Mouse (Mus musculus): ENCODE data around the gene H2al1c. TPM values are rescaled to one million over a fixed set of nuclear protein-coding genes. Genes with fewer than 3 reads are reported as not detected.

Gene H2al1c
- polyA plus RNA-seq (2014; fragmentation: Illumina TruSeq; extraction: RNeasy Lipid Tissue Mini Kit (QIAGEN cat#74804); ENCODE audit: insufficient read depth, low read depth, low replicate concordance): not detected

DNA sequence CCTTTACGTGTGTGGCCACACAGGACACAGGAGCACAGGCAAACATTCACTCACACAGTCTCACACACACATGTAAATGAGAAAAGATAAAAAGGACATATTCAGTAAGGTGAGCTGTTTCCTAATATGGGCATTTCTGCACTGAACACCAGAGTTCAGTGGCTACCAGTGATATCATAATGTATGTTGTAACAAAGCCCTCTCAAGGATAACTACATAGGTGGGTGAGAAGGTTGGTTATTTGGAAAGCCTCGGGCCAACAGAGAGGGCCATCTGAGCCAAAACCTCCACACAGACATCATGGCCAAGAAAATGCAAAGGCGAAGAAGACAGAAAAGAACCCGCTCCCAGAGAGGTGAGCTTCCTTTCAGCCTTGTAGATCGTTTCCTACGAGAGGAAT lies at the start of gene H2al1c:
TSS of gene H2al1c (plus strand) at position 301 of the 400 bp plus-strand sequence.

GRCm38 (mm10) chrX:11298957-11299356 lies 6.5 kb upstream of the H2al1c start, which contains the start of gene H2al1a:
Gene H2al1a (plus strand): TSS chrX:11299257.

DNA sequence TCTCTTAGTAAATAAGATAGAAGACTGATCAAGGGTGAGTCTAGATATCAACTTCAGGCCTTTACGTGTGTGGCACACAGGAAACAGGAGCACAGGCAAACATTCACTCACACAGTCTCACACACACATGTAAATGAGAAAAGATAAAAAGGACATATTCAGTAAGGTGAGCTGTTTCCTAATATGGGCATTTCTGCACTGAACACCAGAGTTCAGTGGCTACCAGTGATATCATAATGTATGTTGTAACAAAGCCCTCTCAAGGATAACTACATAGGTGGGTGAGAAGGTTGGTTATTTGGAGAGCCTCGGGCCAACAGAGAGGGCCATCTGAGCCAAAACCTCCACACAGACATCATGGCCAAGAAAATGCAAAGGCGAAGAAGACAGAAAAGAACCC lies 3.3 kb upstream of the H2al1c start, which contains the start of gene H2al1b:
TSS of gene H2al1b (plus strand) at position 301 of the 400 bp plus-strand sequence.

DNA sequence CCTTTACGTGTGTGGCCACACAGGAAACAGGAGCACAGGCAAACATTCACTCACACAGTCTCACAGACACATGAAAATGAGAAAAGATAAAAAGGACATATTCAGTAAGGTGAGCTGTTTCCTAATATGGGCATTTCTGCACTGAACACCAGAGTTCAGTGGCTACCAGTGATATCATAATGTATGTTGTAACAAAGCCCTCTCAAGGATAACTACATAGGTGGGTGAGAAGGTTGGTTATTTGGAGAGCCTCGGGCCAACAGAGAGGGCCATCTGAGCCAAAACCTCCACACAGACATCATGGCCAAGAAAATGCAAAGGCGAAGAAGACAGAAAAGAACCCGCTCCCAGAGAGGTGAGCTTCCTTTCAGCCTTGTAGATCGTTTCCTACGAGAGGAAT lies 3.1 kb downstream of the H2al1c start, which contains the start of gene H2al1d:
TSS of gene H2al1d (plus strand) at position 301 of the 400 bp plus-strand sequence.

DNA sequence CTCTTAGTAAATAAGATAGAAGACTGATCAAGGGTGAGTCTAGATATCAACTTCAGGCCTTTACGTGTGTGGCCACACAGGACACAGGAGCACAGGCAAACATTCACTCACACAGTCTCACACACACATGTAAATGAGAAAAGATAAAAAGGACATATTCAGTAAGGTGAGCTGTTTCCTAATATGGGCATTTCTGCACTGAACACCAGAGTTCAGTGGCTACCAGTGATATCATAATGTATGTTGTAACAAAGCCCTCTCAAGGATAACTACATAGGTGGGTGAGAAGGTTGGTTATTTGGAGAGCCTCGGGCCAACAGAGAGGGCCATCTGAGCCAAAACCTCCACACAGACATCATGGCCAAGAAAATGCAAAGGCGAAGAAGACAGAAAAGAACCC lies 6.2 kb downstream of the H2al1c start, which contains the start of gene H2al1e:
TSS of gene H2al1e (plus strand) at position 301 of the 400 bp plus-strand sequence.

DNA sequence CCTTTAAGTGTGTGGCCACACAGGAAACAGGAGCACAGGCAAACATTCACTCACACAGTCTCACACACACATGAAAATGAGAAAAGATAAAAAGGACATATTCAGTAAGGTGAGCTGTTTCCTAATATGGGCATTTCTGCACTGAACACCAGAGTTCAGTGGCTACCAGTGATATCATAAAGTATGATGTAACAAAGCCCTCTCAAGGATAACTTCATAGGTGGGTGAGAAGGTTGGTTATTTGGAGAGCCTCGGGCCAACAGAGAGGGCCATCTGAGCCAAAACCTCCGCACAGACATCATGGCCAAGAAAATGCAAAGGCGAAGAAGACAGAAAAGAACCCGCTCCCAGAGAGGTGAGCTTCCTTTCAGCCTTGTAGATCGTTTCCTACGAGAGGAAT lies 9.4 kb downstream of the H2al1c start, which contains the start of gene H2al1f:
TSS of gene H2al1f (plus strand) at position 301 of the 400 bp plus-strand sequence.

DNA sequence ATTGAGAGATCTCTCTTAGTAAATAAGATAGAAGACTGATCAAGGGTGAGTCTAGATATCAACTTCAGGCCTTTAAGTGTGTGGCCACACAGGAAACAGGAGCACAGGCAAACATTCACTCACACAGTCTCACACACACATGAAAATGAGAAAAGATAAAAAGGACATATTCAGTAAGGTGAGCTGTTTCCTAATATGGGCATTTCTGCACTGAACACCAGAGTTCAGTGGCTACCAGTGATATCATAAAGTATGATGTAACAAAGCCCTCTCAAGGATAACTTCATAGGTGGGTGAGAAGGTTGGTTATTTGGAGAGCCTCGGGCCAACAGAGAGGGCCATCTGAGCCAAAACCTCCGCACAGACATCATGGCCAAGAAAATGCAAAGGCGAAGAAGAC lies 12.5 kb downstream of the H2al1c start, which contains the start of gene H2al1g:
TSS of gene H2al1g (plus strand) at position 301 of the 400 bp plus-strand sequence.

DNA sequence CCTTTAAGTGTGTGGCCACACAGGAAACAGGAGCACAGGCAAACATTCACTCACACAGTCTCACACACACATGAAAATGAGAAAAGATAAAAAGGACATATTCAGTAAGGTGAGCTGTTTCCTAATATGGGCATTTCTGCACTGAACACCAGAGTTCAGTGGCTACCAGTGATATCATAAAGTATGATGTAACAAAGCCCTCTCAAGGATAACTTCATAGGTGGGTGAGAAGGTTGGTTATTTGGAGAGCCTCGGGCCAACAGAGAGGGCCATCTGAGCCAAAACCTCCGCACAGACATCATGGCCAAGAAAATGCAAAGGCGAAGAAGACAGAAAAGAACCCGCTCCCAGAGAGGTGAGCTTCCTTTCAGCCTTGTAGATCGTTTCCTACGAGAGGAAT lies 15.7 kb downstream of the H2al1c start, which contains the start of gene H2al1h:
TSS of gene H2al1h (plus strand) at position 301 of the 400 bp plus-strand sequence.

GRCm38 (mm10) chrX:11324359-11324758 lies 18.9 kb downstream of the H2al1c start, which contains the start of gene H2al1i:
Gene H2al1i (plus strand): TSS chrX:11324659.

DNA sequence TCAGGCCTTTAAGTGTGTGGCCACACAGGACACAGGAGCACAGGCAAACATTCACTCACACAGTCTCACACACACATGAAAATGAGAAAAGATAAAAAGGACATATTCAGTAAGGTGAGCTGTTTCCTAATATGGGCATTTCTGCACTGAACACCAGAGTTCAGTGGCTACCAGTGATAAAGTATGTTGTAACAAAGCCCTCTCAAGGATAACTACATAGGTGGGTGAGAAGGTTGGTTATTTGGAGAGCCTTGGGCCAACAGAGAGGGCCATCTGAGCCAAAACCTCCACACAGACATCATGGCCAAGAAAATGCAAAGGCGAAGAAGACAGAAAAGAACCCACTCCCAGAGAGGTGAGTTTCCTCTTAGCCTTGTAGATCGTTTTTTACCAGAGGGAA lies 22.1 kb downstream of the H2al1c start, which contains the start of gene H2al1j:
TSS of gene H2al1j (plus strand) at position 301 of the 400 bp plus-strand sequence.

Other genes starting within 250 kb of the H2al1c start
- not detected for gene H2al1a, start 6.4 kb upstream of the H2al1c start, polyA plus RNA-seq (2014; fragmentation: Illumina TruSeq; extraction: RNeasy Lipid Tissue Mini Kit (QIAGEN cat#74804); ENCODE audit: insufficient read depth, low read depth, low replicate concordance)
- gene H2al1b, start 3.2 kb upstream of the H2al1c start, polyA plus RNA-seq (2014; fragmentation: Illumina TruSeq; extraction: RNeasy Lipid Tissue Mini Kit (QIAGEN cat#74804); ENCODE audit: insufficient read depth, low read depth, low replicate concordance): not detected
- gene H2al1d, start 3.2 kb downstream of the H2al1c start, polyA plus RNA-seq (2014; fragmentation: Illumina TruSeq; extraction: RNeasy Lipid Tissue Mini Kit (QIAGEN cat#74804); ENCODE audit: insufficient read depth, low read depth, low replicate concordance): not detected
- not detected for gene H2al1e, start 6.3 kb downstream of the H2al1c start, polyA plus RNA-seq (2014; fragmentation: Illumina TruSeq; extraction: RNeasy Lipid Tissue Mini Kit (QIAGEN cat#74804); ENCODE audit: insufficient read depth, low read depth, low replicate concordance)
- not detected for gene H2al1f, start 9.5 kb downstream of the H2al1c start, polyA plus RNA-seq (2014; fragmentation: Illumina TruSeq; extraction: RNeasy Lipid Tissue Mini Kit (QIAGEN cat#74804); ENCODE audit: insufficient read depth, low read depth, low replicate concordance)
- gene H2al1g, start 12.6 kb downstream of the H2al1c start, polyA plus RNA-seq (2014; fragmentation: Illumina TruSeq; extraction: RNeasy Lipid Tissue Mini Kit (QIAGEN cat#74804); ENCODE audit: insufficient read depth, low read depth, low replicate concordance): not detected
- gene H2al1h, start 15.8 kb downstream of the H2al1c start, polyA plus RNA-seq (2014; fragmentation: Illumina TruSeq; extraction: RNeasy Lipid Tissue Mini Kit (QIAGEN cat#74804); ENCODE audit: insufficient read depth, low read depth, low replicate concordance): not detected
- gene H2al1i, start 19.0 kb downstream of the H2al1c start, polyA plus RNA-seq (2014; fragmentation: Illumina TruSeq; extraction: RNeasy Lipid Tissue Mini Kit (QIAGEN cat#74804); ENCODE audit: insufficient read depth, low read depth, low replicate concordance): not detected
- not detected for gene H2al1j, start 22.2 kb downstream of the H2al1c start, polyA plus RNA-seq (2014; fragmentation: Illumina TruSeq; extraction: RNeasy Lipid Tissue Mini Kit (QIAGEN cat#74804); ENCODE audit: insufficient read depth, low read depth, low replicate concordance)

All from lung, adult 10 weeks (tissue).